Mouse (Mus musculus) stomach, postnatal 0 days (tissue): ENCODE results near the gene Llph.

Experiments
- CTCF ChIP-seq: IDR thresholded peaks from 2 replicates; pipeline ENCODE4 v1.5.1; 2016; ENCODE audit warnings: antibody characterized with exemption, low read depth, mild to moderate bottlenecking, moderate library complexity
- EP300 ChIP-seq: optimal IDR thresholded peaks from 2 replicates; pipeline ENCODE3; 2016; ENCODE audit warnings: antibody characterized with exemption

DNA sequence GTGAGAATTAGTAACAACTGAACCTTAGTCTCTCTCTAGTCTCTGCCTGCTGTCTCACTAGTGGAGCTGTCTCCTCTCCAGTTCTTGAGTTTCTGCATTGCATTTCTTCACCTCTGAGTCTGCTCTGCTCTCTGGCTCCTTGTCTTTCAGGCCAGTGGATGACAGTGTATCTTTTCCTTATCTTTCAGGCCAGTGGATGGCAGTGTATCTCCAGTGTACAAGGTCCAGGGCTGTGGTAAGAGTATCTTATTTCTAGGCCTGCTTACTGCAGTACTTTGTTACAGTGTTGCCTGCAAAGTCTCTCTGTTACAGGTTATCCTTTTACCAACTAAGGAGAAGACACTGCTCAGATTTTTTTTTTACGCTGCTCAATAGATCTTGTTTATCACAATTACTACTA, 44.0 kb upstream of the Llph start:
- TF ChIP-seq CTCF (peak; percentile 53), EP300 (no peak)
